Mouse (Mus musculus): ENCODE results near the gene Lrrc4b.

Lrrc4b gene

GRCm38 (mm10) chr7:44486927-44487575 is 58.2 kb downstream of the Lrrc4b start:
- DNase-seq (ENCODE audit: inconsistent ontology term) = no peak

DNA sequence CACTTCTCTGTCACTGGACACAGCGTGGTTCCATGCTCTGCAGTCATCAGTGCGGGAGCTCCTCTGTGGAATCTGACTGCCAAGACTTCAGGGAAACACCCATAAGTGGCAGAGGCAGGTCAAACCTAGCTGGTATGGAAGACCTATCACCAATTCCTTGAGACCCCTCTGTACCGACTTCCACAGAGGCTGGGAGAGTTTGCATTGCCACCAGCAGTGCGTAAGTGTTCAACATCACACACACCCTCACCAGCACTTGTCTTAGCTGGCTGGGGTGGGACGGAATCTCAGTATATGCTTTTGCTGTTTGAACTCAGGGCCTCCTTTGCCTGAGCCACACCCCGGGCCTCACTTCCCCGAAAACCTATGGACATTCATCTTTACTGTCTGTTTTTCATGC is 59.1 kb downstream of the Lrrc4b start:
- no peak for DNase-seq (ENCODE audit: inconsistent ontology term)

- no peak for DNase-seq (ENCODE audit: inconsistent ontology term)
Measured at GRCm38 (mm10) chr7:44488545-44488944, 59.7 kb downstream of the Lrrc4b start.

GRCm38 (mm10) chr7:44490281-44490680 is 61.5 kb downstream of the Lrrc4b start:
- DNase-seq (ENCODE audit: inconsistent ontology term) = no peak

- DNase-seq (ENCODE audit: inconsistent ontology term) = no peak
Measured at GRCm38 (mm10) chr7:44491391-44491790, 62.6 kb downstream of the Lrrc4b start.

- no peak for DNase-seq (ENCODE audit: inconsistent ontology term)
Measured at GRCm38 (mm10) chr7:44492166-44492826, 63.5 kb downstream of the Lrrc4b start.

- no peak for DNase-seq (ENCODE audit: inconsistent ontology term)
Measured at GRCm38 (mm10) chr7:44494681-44495080, 65.9 kb downstream of the Lrrc4b start.

DNA sequence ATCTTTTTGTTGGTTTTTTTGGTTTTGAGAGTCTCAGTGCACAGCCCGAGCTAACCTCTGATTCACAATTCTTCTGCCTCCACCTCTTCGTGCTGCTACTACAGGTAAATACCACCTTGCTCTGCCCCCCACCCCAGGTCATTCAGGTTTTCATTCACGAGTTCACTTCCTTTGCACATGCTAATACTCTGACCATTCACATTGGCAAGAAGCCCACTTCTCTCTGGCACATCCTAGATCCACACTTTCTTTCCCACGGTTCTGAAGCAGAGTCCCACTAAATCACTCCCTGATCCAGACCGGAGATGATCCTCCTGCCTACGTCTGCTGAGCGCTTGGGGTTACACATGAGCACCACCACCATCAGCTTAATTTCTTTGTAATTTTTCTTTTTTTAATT is 66.3 kb downstream of the Lrrc4b start:
- DNase-seq (ENCODE audit: inconsistent ontology term) = no peak

DNA sequence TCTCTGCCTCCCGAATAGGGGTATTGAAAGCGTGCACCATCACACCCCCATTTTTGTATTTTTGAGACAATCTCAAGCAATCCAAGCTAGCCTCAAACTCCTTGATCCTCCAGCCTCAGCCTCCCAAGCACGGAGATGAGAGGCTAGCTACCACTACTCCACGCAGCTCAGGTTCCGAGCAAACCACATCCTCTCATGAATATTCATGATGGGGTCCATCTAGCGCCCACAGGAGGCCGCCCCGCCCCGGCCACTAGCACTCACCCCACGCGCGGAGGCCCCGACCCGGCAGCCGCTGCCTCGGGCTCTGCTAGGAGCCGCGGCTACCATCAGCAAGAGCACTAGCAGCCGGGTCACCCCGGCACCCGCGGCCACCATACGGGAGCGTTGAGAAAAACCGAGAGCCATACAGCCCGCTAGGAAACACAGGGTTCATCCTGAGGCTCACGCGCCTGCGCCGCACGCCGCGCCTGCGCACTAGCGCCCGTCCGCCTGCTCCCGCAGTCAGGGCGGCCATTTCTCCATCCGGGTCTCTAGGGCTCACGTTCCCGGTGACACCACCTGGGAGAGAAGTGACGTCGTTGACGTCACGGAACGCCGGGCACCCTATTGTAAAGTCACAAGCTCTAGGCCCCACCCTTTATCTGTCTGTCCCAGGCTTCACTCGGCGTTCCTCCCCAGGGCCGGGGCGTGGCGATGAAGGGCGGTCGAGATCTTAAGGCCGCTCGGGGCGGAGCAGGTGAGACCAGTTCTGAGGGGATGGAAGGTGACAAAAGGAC is 67.4 kb downstream of the Lrrc4b start, which contains the start of the genes Emc10 and Fam71e1:
Gene Emc10 (minus strand): TSS at position 538 of the 779 bp plus-strand sequence.
Gene Fam71e1 (plus strand): TSS at position 590 of the 779 bp plus-strand sequence.
- DNase-seq (ENCODE audit: inconsistent ontology term) = peak; percentile 99

GRCm38 (mm10) chr7:44496771-44497109 is 67.9 kb downstream of the Lrrc4b start:
- no peak for DNase-seq (ENCODE audit: inconsistent ontology term)

DNA sequence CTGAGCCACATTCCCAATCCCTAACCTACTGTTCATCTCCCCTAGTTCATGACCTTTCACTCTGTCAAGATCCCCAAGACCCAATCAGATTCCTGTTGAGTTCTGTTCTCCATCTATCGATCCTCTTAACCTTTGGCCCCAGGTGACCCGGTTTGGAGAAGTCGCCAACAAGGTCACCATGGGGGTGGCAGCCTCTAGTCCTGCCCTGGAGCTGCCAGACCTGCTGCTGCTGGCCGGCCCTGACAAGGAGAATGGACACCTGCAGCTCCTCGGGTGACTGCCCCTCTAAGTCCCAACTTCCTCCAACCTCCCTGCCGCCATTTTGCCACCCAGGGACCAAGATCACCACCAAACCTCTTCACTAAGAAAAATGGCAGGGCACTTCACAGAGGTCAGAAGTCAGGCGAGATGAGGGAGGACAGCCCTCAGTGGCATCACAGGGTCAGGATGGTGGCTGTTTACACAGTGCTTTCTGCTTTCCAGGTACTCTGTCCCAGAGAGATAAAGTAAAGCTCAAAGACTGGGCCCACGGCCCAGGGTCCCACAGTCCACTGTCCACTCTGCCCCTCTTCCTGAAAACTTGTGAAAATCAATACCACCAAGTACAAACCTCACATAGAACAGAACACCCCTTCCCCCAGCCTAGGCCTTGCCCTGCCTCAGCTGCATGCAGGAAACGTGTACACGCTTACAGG is 68.7 kb downstream of the Lrrc4b start:
- no peak for DNase-seq (ENCODE audit: inconsistent ontology term)

DNA sequence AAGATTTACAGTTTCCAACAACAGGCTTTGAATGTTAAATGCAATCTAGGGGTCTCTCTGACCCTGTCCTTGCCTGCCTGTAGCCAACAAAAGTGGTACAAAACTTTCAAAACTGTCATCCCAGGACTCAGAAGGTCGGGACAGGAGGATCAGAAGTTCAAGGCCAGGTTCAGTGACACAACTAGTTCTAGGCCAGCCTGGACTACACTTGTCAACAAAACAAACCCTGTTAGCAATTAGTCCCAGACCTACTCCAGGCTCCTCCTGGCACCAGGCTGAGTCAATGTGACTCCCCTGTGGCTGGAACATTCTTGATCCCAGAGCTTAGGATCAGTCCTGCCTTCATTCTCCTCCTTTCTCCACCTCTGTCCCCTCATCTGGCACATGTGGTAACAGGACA is 70.1 kb downstream of the Lrrc4b start:
- DNase-seq (ENCODE audit: inconsistent ontology term) = no peak

DNA sequence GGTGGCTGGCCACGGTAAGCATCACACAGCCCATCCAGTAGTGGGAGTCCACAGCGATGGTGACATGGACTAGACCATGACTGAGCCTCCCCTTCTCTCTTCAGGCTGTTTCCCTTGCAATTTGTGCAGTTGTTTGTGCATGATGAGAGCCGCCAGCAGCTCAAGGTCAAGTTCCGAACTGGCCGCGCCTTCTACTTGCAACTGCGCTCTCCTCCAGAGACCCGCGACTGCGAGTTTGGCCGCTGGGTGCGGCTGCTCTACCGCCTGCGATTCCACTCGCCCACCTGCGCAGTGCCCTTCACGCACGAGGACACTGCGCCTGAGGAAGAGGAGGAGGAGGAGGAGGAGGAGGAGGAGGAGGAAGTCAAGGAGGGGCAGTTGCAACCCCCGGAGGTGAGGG is 71.2 kb downstream of the Lrrc4b start:
- DNase-seq (ENCODE audit: inconsistent ontology term) = no peak

GRCm38 (mm10) chr7:44501563-44502115 is 72.8 kb downstream of the Lrrc4b start:
- peak; percentile 44 for DNase-seq (ENCODE audit: inconsistent ontology term)

DNA sequence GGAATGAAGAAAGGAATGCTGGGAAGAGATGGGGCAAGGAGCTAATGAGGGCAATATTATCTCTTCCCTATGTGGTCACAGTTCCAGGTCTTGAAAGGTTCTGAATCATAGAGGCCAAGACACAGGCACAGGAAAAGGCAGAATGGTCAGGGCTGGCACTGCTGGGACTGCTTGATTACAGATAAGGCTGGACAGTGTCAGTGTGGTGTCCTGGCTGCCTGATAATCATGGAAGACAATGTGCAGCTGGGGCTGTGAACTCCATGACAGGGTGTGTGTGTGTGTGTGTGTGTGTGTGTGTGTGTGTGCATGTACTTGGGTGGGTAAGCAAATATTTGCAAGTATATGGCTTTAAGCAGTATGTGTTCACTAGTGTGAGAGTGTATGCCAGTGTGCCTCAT is 78.7 kb downstream of the Lrrc4b start:
- no peak for DNase-seq (ENCODE audit: inconsistent ontology term)

All from Muller cell, postnatal 12 days (primary cell).